Mouse (Mus musculus) lung, postnatal 0 days (tissue): ENCODE measurements at regions not wholly inside any gene's neighbourhood (a gene's known extent, or its start where the extent isn't known, plus 50 kb on each side); places are given as distances from the start of the nearest gene placed in this dataset.

Experiments
- CTCF ChIP-seq: IDR thresholded peaks from 2 replicates; pipeline ENCODE4 v1.5.1; 2016; ENCODE audit warnings: antibody characterized with exemption, mild to moderate bottlenecking
- EP300 ChIP-seq: IDR thresholded peaks from 2 replicates; pipeline ENCODE4 v1.6.1; 2016; ENCODE audit warnings: antibody characterized with exemption, mild to moderate bottlenecking, control low read depth

- TF ChIP-seq CTCF (no peak), EP300 (no peak)
Measured at GRCm38 (mm10) chr8:49492906-49493305, 649.2 kb upstream of the Tenm3 start.
